Mouse (Mus musculus): Measurements from ENCODE around the gene Xpnpep3. TPM values are rescaled to one million over a fixed set of nuclear protein-coding genes. Genes with fewer than 3 reads are reported as not detected.
"Not testable (repeated sequence)": the region's sequence is repeated elsewhere in the genome, so short reads cannot be mapped to it uniquely, and the experiment has no call there.

Xpnpep3 gene
- polyA plus RNA-seq, 1 experiment from 2014 or later: 12.2 TPM

DNA sequence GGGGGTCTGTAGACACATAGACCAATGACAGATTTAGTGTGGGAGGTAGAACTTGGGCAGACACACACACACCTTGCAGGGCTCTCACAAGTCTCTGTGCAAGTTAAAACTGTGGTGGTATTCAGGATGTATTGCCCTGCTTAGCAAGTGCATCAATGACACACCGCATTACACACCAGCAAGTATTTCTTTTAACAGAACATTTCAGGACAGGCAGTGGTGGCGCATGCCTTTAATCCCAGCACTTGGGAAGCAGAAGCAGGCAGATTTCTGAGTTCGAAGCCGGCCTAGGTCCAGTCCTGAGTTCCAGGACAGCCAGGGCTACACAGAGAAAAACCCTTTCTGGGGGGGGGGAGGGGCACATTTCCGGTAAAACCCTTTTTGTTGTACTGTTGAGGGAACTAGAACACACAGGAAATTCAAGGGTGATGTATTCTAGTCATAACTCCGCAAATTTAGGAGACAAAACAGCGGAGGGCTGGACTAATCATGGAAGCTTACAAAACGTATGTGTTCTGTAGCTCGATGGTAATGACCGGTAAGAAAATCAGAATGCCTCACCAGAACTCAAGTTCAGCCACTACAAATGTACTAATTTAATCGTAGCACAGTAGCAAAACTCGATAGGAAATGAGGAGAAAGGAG is 65.2 kb downstream of the Xpnpep3 start:
- H3K9me3 ChIP-seq: peaks cover 11% of the 10 kb centered on the region
- 79% methylated on average over 12 of the region's 12 CpGs for WGBS
- peak overlapping the region; percentile 71 for H3K9ac ChIP-seq
- H3K4me1 ChIP-seq: peaks cover 18% of the 10 kb centered on the region
- peak overlapping the region; percentile 69 for H3K4me2 ChIP-seq (replicated peaks)
- H3K27me3 ChIP-seq: no peaks in the 10 kb centered on the region
- ATAC-seq (ENCODE audit: low FRiP score, low read depth): no peak
- peak overlapping the region; percentile 73; the same call in 1 of the 2 replicates for H3K27ac ChIP-seq
- peaks cover 22% of the 10 kb centered on the region for H3K36me3 ChIP-seq
- peak overlapping the region; percentile 73 for H3K4me3 ChIP-seq

DNA sequence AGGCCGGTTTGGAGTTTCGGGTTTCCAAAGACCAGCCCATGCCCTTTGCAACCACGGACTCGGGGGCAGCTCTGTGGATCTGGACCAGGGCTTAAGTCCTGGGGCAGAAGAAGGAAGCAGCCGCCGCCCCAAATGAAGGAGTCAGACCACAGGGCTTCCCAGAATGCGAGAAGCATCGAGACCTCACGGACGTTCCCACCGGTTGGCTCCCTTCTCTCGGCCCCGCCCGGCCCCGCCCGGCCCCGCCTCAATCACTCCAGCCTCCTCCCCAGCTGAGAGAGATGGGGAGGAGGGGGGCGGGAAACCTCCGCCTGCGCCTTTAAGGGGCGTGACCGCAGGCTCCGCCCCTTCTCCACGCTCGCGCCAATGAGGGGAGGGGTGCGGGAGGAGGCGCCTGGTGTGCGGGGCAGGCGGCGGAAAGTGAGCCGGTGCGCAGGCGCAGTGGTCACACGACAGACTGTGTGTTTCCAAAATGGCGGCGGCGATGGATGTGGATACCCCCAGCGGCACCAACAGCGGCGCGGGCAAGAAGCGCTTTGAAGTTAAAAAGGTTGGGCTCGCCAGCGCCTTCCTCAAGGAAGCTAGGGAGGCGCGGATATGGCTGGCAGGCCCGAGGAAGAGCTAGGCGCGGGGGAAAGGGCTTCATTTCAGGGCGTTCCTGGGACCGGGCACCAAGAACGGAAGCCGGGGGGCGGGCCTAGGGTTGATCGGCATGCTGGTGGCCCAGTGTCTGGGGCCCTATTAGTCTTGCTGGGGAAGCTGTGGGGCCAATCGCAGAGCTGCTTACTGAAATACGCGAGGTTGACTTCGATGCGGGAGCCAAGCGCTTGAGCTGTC is 66.2 kb downstream of the Xpnpep3 start, which contains the start of gene Rbx1:
Rbx1 (plus strand) TSS at position 396 of the 837 bp plus-strand sequence.
- Histone ChIP-seq H3K9me3 (peaks cover 11% of the 10 kb centered on the region), H3K36me3 (peaks cover 28% of the 10 kb centered on the region), H3K27me3 (no peaks in the 10 kb centered on the region), H3K9ac (peak within 1 kb of the TSS; percentile 78), H3K4me1 (peaks cover 18% of the 10 kb centered on the region), H3K27ac (peak within 1 kb of the TSS; percentile 74), H3K4me2 (replicated peaks) (peak within 1 kb of the TSS; percentile 74), H3K4me3 (peak within 1 kb of the TSS; percentile 73)
- ATAC-seq (ENCODE audit: low FRiP score, low read depth): peak; percentile 98
- under 1% methylated on average over 59 of the region's 62 CpGs for WGBS

DNA sequence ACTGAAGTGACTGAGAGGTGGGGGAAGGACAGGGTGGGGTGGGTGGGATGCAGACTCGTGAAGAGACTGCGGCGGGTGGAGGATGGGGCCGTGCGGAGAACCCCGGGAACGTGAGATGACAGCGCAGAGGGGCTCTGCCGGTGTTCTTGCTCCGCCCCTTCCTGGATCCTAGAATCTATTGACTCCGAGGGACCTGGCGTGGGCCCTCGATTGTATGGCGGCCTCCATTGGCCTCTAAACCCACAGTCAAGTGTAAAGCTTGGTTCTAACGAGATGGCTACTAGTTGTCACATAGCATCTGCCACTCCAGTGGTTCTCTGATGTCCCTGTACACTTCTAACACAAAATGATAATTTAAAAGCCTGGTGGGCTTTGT is 66.8 kb downstream of the Xpnpep3 start:
- H3K4me3 ChIP-seq: peak overlapping the region; percentile 73
- H3K4me1 ChIP-seq: peaks cover 18% of the 10 kb centered on the region
- H3K27me3 ChIP-seq: no peaks in the 10 kb centered on the region
- H3K9ac ChIP-seq: peak overlapping the region; percentile 78
- WGBS: under 1% methylated on average over 15 of the region's 15 CpGs
- no peak for ATAC-seq (ENCODE audit: low FRiP score, low read depth)
- peaks cover 34% of the 10 kb centered on the region for H3K36me3 ChIP-seq
- H3K9me3 ChIP-seq: peaks cover 8% of the 10 kb centered on the region
- H3K4me2 ChIP-seq (replicated peaks): peak overlapping the region; percentile 74
- peak overlapping the region; percentile 74 for H3K27ac ChIP-seq

DNA sequence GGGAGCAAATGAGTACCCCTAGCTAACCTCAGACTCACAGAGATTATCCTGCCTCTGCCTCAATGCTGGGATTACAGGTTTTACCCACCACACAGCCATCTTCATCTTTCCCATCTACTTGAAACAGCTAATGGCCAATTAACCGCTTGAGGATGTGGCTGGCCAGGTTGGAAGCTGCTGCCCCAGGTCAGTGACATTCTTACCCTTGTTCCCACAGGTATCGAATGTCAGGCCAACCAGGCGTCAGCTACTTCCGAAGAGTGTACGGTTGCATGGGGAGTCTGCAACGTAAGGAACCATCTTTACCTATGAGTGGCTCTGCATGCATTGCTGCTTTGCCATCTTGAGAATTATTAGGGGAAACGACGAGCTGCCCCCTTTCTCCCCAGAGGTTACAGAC is 70.8 kb downstream of the Xpnpep3 start:
- Histone ChIP-seq H3K9ac (no peak overlapping the region), H3K4me1 (peaks cover 11% of the 10 kb centered on the region), H3K9me3 (no peaks in the 10 kb centered on the region), H3K27ac (no peak overlapping the region), H3K27me3 (no peaks in the 10 kb centered on the region), H3K4me2 (replicated peaks) (no peak overlapping the region), H3K36me3 (peaks cover 68% of the 10 kb centered on the region), H3K4me3 (no peak overlapping the region)
- 65% methylated on average over 8 of the region's 8 CpGs for WGBS
- no peak for ATAC-seq (ENCODE audit: low FRiP score, low read depth)

DNA sequence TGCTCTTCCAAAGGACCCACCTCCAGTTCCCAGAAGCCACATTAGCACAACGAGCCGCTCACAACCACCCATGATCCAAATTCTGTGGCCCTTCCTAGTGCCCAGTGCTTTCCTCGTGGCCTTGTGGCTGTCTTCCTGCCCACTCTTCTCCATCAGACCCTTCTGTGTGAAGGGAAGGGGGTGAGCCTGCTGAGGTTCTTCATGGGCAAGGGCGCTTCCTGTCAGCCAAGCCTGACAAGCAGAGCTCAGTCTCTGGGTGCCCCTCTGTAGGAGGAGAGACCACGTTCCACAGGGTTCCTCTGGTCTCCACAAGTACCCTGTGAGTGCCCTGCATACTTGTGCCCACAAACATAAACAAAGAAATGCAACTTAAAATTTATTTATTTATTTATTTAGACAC is 72.3 kb downstream of the Xpnpep3 start:
- ATAC-seq (ENCODE audit: low FRiP score, low read depth): no peak
- Histone ChIP-seq H3K27ac (no peak overlapping the region), H3K4me2 (replicated peaks) (no peak overlapping the region), H3K36me3 (peaks cover 71% of the 10 kb centered on the region), H3K4me3 (no peak overlapping the region), H3K9me3 (no peaks in the 10 kb centered on the region), H3K27me3 (no peaks in the 10 kb centered on the region), H3K9ac (no peak overlapping the region), H3K4me1 (peaks cover 9% of the 10 kb centered on the region)
- WGBS: 95% methylated on average over 5 of the region's 5 CpGs

DNA sequence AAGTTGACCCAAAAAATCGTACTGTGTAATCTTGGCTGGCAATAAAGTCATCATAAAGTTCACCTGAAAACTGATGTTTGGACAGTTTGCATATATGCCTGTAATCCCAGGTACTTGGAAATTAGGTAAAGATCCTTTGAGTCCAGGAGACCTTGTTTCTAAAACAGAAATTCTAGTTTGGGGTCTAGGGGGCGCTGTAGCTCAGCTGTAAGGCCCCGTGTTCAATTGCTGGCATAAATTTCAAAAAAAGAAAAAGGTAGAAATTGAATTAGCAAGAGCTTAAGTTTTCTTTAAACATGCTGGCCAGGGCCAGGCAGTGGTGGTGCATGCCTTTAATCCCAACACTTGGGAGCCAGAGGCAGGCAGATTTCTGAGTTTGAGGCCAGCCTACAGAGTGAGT is 75.7 kb downstream of the Xpnpep3 start:
- WGBS: 46% methylated on average over 3 of the region's 3 CpGs
- Histone ChIP-seq H3K9ac (no peak overlapping the region), H3K27me3 (no peaks in the 10 kb centered on the region), H3K4me3 (no peak overlapping the region), H3K36me3 (peaks cover 52% of the 10 kb centered on the region), H3K4me2 (replicated peaks) (no peak overlapping the region), H3K9me3 (no peaks in the 10 kb centered on the region), H3K27ac (no peak overlapping the region), H3K4me1 (no peaks in the 10 kb centered on the region)
- no peak for ATAC-seq (ENCODE audit: low FRiP score, low read depth)

DNA sequence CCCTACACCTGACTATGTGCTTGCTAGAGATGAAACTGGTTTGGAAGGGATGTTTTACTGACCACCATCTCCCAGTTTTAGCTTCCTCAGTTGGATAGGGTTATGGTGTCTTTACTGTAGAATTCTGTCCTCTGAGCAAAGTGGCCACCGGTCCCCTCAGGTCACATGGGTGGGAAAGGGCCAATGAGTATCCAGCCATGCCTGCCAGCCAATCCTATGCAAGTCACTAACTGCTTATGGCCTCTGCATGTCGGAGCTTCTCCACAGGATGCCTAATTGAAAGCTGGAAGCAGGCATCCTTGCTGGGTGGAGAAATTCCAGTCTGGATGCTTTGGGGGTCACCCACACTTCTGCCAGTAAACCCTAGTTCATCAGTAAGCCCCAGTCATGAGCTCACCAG is 76.7 kb downstream of the Xpnpep3 start:
- no peak overlapping the region for H3K4me3 ChIP-seq
- no peak overlapping the region for H3K27ac ChIP-seq
- 0 out of 2 replicates have a peak, but pooled peaks cover 3% of the 10 kb centered on the region for H3K4me1 ChIP-seq
- H3K4me2 ChIP-seq (replicated peaks): no peak overlapping the region
- ATAC-seq (ENCODE audit: low FRiP score, low read depth): no peak
- no peak overlapping the region for H3K9ac ChIP-seq
- H3K36me3 ChIP-seq: peaks cover 43% of the 10 kb centered on the region
- H3K9me3 ChIP-seq: no peaks in the 10 kb centered on the region
- no peaks in the 10 kb centered on the region for H3K27me3 ChIP-seq
- whole genome bisulfite sequencing: 6% methylated on average over 2 of the region's 2 CpGs

DNA sequence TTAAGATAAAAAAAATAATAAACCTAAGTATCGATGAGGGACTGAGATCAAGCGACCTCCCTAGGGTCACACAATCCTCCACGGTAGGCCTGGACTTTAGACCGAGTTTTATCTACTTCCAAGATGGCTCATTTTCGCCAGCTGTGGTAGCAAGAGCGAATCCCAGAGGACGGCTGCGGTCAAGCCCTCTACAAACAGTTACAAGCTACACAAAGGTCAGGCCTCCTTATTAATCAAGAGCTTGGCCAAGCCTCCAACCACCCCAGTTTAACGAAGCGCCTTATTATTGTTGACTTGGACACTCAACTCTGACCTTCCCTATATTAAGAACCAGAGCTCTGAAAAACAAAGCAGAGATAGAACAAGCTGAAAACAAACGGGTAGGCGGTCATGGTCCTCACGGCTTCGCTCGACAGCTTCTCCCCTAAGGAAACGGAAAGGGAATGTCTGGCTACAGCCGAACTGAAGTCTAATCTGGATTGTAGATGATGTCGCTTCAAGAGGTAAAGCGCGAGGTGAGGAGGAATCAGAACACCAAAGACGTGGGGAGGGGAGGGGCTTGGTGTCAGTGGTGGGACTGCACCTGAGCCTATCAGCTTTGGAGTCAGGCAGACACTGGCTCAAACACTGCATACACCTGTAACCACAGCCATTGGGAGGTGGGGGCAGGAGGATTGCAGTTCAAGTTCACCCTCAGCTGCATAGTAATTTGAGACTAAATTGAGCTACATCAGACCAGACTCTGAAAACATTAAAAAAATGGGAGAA is 79.7 kb downstream of the Xpnpep3 start:
- no peak overlapping the region for H3K9ac ChIP-seq
- no peaks in the 10 kb centered on the region for H3K9me3 ChIP-seq
- 65% methylated on average over 21 of the region's 21 CpGs for WGBS
- ATAC-seq (ENCODE audit: low FRiP score, low read depth): no peak
- H3K4me2 ChIP-seq (replicated peaks): no peak overlapping the region
- H3K4me3 ChIP-seq: no peak overlapping the region
- H3K27me3 ChIP-seq: no peaks in the 10 kb centered on the region
- no peak overlapping the region for H3K27ac ChIP-seq
- H3K4me1 ChIP-seq: 0 out of 2 replicates have a peak, but pooled peaks cover 3% of the 10 kb centered on the region
- H3K36me3 ChIP-seq: peaks cover 14% of the 10 kb centered on the region

DNA sequence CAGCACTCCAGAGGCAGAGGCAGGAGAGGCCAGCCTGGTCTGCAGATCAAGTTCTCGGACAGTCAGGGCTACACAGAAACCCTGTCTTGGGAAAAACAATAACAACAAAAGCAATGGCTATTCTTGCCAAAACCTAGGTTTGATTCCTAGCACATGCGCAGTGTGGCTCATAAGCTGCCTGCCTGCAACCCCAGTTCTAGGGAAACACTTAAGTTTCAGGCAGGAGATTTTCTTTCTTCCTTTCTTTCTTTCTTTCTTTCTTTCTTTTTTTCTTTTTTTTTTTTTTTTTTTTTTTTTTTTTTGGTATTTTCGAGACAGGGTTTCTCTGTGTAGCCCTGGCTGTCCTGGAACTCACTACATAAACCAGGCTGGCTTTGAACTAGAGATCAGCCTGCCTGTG is 80.3 kb downstream of the Xpnpep3 start:
- H3K27ac ChIP-seq; H3K36me3 ChIP-seq; H3K9me3 ChIP-seq; H3K27me3 ChIP-seq; H3K4me2 ChIP-seq (replicated peaks); H3K4me3 ChIP-seq; H3K4me1 ChIP-seq; ATAC-seq (ENCODE audit: low FRiP score, low read depth); H3K9ac ChIP-seq: not testable (repeated sequence)
- 74% methylated on average over 3 of the region's 3 CpGs for WGBS

DNA sequence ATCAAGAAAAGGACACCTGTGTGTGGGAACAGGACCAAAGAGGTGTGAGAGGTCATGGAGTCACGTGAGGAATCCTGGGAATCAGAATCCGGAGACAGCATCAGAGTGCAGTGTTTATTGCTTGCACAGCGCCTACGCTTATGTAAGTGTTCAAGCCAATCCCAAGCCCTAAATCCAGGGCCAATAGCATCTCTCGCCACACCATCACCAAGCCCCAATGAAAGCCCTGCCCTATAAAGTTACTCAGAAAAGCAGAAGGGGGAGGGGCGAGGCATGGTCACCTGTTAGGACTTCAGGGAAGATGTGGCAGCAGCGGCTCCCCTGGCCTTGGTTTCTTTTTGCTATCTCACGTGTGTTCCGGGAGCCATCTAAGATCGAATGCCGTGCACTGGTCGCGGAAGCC is 81.0 kb downstream of the Xpnpep3 start:
- Histone ChIP-seq H3K27ac (no peak overlapping the region), H3K9ac (no peak overlapping the region), H3K4me2 (replicated peaks) (peak overlapping the region; percentile 59), H3K36me3 (peaks cover under 1% of the 10 kb centered on the region; the same call in 1 of the 2 replicates), H3K27me3 (no peaks in the 10 kb centered on the region), H3K9me3 (no peaks in the 10 kb centered on the region), H3K4me3 (peak overlapping the region; percentile 30), H3K4me1 (0 out of 2 replicates have a peak, but pooled peaks cover 3% of the 10 kb centered on the region)
- 12% methylated on average over 13 of the region's 13 CpGs for WGBS
- ATAC-seq (ENCODE audit: low FRiP score, low read depth): no peak

DNA sequence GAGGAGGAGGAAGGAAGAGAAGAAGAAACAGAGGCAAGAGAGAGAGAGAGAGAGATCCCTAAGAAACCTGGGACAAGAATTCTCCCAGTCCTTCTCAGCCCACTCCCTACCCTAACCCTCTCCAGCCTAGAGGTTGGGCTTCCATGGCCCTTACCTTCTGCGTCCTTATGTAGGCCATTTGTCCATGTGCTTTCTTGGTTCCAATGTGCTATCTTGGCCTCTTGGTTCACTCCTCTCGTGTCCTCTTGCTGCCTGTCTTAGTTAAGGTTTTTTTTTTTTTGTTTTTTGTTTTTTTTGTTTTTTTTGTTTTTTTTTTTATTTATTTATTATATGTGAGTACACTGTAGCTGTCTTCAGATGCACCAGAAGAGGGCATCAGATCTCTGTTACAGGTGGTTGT is 83.0 kb downstream of the Xpnpep3 start:
- Histone ChIP-seq H3K27me3 (no peaks in the 10 kb centered on the region), H3K27ac (no peak overlapping the region), H3K9me3 (no peaks in the 10 kb centered on the region), H3K36me3 (no peaks in the 10 kb centered on the region), H3K9ac (no peak overlapping the region), H3K4me2 (replicated peaks) (no peak overlapping the region), H3K4me1 (0 out of 2 replicates have a peak, but pooled peaks cover 3% of the 10 kb centered on the region), H3K4me3 (no peak overlapping the region)
- ATAC-seq (ENCODE audit: low FRiP score, low read depth): no peak
- WGBS: 80% methylated on average over 2 of the region's 2 CpGs

DNA sequence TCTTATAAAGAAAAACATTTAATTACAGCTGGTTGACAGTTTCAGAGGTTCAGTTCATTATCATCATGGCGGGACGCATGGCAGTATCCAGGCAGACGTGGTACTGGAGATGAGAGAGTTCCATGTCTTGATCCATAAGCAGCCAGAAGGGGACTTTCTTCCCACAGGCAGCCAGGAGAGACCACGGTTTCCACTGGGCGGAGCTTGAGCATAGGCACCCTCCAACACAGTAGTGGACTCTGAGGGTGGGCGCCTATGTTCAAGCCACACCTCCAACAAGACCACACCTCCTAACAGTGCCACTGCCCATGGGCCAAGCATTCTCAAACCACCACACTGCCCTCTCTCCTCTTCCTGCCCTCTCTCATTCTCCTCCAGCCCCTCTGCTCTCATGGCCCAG is 83.8 kb downstream of the Xpnpep3 start:
- no peaks in the 10 kb centered on the region for H3K9me3 ChIP-seq
- H3K4me3 ChIP-seq: no peak overlapping the region
- H3K4me1 ChIP-seq: 0 out of 2 replicates have a peak, but pooled peaks cover 3% of the 10 kb centered on the region
- WGBS: 85% methylated on average over 6 of the region's 6 CpGs
- no peaks in the 10 kb centered on the region for H3K36me3 ChIP-seq
- no peak overlapping the region for H3K27ac ChIP-seq
- no peak overlapping the region for H3K9ac ChIP-seq
- H3K27me3 ChIP-seq: no peaks in the 10 kb centered on the region
- ATAC-seq (ENCODE audit: low FRiP score, low read depth): no peak
- no peak overlapping the region for H3K4me2 ChIP-seq (replicated peaks)
